Mouse (Mus musculus) forebrain, embryonic 10.5 days (tissue): ENCODE measurements around the gene Sgip1. TPM values are rescaled to one million over a fixed set of nuclear protein-coding genes. Genes with fewer than 3 reads are reported as not detected.

Source experiments
- DNase-seq: peaks from one replicate; pipeline ENCODE4 v3.0.0-alpha.2; 2017; ENCODE audit warnings: low spot score; ENCODE audit errors: extremely low spot score
- H3K27ac ChIP-seq: fragments of 300-500 bp; sonication (generic); 2 replicates; pipeline ENCODE4 v1.5.1; 2016; ENCODE audit warnings: mild to moderate bottlenecking
- H3K27me3 ChIP-seq: fragments of 300-500 bp; sonication (generic); 2 replicates; pipeline ENCODE4 v1.6.1; 2016; ENCODE audit warnings: mild to moderate bottlenecking; ENCODE audit not compliant: poor library complexity, severe bottlenecking
- H3K36me3 ChIP-seq: fragments of 300-500 bp; sonication (generic); replicated peaks from 2 replicates; pipeline ENCODE4 v1.6.1; 2016; ENCODE audit warnings: mild to moderate bottlenecking, moderate library complexity
- H3K4me1 ChIP-seq: fragments of 300-500 bp; sonication (generic); 2 replicates; pipeline ENCODE4 v1.6.1; 2016
- H3K4me3 ChIP-seq: fragments of 300-500 bp; sonication (generic); 2 replicates; pipeline ENCODE4 v1.5.1; 2016; ENCODE audit warnings: mild to moderate bottlenecking, moderate library complexity
- H3K9me3 ChIP-seq: fragments of 300-500 bp; sonication (generic); 2 replicates; pipeline ENCODE4 v1.6.1; 2016; ENCODE audit warnings: mild to moderate bottlenecking, moderate library complexity
- WGBS: fragments of 180-500 bp; shearing (Covaris S2); methylation state at CpG from one replicate; pipeline ENCODE4 v1.1.7; 2016; 5-methylcytosine and 5-hydroxymethylcytosine counted together
- polyA plus RNA-seq: library from polyadenylated mRNA; unstranded; fragments of >200 nt; fragmentation: Nextera tagmentation; extraction: Ambion mirVana; gene quantifications from 2 replicates; pipeline ENCODE4 v1.2.1, GENCODE M21; 2016

Sgip1 gene
- polyA plus RNA-seq, 1 experiment from 2014 or later, result 7.5 TPM

- Histone ChIP-seq H3K9me3 (no peaks in the 10 kb centered on the region), H3K4me1 (peaks cover 20% of the 10 kb centered on the region), H3K27me3 (peaks cover 14% of the 10 kb centered on the region; the same call in 1 of the 2 replicates), H3K27ac (peak overlapping the region; percentile 87), H3K4me3 (peak overlapping the region; percentile 75), H3K36me3 (no peaks in the 10 kb centered on the region)
- peak; percentile 53 for DNase-seq
- 1% methylated on average over 41 of the region's 41 CpGs for WGBS
Measured at GRCm38 (mm10) chr4:102759095-102759890, 18.2 kb downstream of the Sgip1 start.

DNA sequence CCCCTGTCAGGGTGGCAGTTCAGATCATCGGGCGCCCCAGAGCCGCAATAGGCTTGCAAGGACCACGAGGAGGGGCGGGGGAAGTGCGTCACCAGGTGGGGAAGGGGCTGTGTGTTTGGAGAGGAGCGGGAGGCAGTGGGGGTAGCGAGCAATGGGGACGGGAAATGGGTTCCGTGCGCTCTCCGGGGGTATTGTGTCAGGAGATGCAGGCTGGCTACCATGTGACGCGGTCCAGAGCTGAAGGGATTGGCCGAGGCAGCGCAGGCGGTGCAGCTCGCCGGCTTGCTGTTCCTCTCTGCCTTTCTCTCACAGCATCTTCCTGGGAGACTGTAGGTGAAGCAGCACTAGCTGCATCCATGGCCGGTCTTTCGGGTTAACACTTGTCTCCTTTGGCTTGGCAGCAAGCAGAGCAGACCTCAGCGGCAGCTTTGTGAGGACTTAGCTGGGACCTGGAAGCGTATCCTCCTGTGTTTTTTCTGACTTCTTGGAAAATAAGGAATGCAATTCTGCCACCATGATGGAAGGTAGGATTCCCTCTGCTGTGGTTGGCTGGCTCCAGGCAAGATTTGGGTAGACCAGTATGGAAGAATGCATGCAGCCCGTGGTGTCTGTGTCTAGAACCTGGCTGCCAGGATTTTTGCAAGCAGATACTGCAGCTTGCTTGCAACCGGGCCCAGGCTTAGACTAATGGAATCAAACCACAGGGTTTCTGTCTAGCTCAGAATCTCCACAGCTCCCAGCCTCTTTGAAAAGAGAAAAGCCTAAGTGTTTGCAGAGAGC, 19.1 kb downstream of the Sgip1 start:
- H3K27ac ChIP-seq, result peak overlapping the region; percentile 87
- DNase-seq, result peak; percentile 81
- peaks cover 14% of the 10 kb centered on the region; the same call in 1 of the 2 replicates for H3K27me3 ChIP-seq
- WGBS, result 1% methylated on average over 25 of the region's 25 CpGs
- no peaks in the 10 kb centered on the region for H3K36me3 ChIP-seq
- H3K9me3 ChIP-seq, result no peaks in the 10 kb centered on the region
- H3K4me1 ChIP-seq, result peaks cover 20% of the 10 kb centered on the region
- H3K4me3 ChIP-seq, result peak overlapping the region; percentile 75

DNA sequence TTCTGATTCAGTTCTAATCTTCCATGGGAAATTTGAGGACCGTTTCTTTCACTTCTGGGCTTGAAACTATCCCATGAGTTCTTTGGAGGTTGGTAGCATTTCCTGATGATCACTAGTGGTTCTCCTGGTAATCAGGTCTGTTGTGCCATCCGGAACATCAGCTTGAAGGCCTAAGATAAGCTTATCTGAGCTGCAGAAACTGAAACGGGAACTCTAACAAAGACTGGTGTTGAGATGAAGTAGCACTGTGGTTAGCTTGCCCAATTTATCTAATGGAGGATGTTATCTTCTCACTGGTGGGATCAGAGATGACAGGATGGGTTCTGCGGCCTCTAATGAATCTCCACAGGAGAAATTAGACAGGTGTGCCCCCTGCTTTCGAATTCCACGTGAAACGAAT, 21.0 kb downstream of the Sgip1 start:
- H3K27ac ChIP-seq, result no peak overlapping the region
- H3K9me3 ChIP-seq, result no peaks in the 10 kb centered on the region
- H3K4me1 ChIP-seq, result peaks cover 20% of the 10 kb centered on the region
- WGBS, result 84% methylated on average over 7 of the region's 7 CpGs
- no peaks in the 10 kb centered on the region for H3K36me3 ChIP-seq
- peaks cover 14% of the 10 kb centered on the region; the same call in 1 of the 2 replicates for H3K27me3 ChIP-seq
- H3K4me3 ChIP-seq, result no peak overlapping the region
- DNase-seq, result no peak

- WGBS, result 94% methylated on average over 1 of the region's 1 CpGs
- DNase-seq, result no peak
- H3K9me3 ChIP-seq, result no peaks in the 10 kb centered on the region
Measured at GRCm38 (mm10) chr4:102769070-102769469, 28.0 kb downstream of the Sgip1 start.

DNA sequence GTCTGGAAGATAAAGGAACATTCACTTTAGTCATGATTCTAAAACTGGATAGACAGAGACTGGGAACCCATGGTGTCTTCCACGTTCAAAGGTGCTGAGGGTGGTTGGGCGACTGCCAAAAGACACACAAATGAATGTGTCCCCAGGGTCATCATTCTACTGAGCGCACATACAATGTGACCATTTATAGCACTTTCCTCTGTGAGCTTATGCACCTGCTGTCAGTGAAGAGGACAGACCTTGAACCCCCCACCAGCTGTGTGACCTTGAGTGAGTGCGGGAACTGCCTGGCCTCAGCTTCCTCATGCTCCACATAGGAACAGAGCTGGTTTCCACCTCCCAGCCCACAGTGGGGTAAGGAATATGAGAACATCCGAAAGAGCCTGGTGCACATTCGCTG, 28.8 kb downstream of the Sgip1 start:
- no peaks in the 10 kb centered on the region for H3K27me3 ChIP-seq
- no peak overlapping the region for H3K4me3 ChIP-seq
- peaks cover 6% of the 10 kb centered on the region; the same call in 1 of the 2 replicates for H3K4me1 ChIP-seq
- WGBS, result 90% methylated on average over 6 of the region's 6 CpGs
- no peaks in the 10 kb centered on the region for H3K36me3 ChIP-seq
- DNase-seq, result no peak
- H3K9me3 ChIP-seq, result no peaks in the 10 kb centered on the region
- no peak overlapping the region for H3K27ac ChIP-seq

More at GRCm38 (mm10) chr4:102769070-102769469, 28.0 kb downstream of the Sgip1 start:
- Histone ChIP-seq H3K4me1 (0 out of 2 replicates have a peak, but pooled peaks cover 4% of the 10 kb centered on the region), H3K36me3 (no peaks in the 10 kb centered on the region), H3K4me3 (no peak overlapping the region), H3K27me3 (no peaks in the 10 kb centered on the region), H3K27ac (no peak overlapping the region)

DNA sequence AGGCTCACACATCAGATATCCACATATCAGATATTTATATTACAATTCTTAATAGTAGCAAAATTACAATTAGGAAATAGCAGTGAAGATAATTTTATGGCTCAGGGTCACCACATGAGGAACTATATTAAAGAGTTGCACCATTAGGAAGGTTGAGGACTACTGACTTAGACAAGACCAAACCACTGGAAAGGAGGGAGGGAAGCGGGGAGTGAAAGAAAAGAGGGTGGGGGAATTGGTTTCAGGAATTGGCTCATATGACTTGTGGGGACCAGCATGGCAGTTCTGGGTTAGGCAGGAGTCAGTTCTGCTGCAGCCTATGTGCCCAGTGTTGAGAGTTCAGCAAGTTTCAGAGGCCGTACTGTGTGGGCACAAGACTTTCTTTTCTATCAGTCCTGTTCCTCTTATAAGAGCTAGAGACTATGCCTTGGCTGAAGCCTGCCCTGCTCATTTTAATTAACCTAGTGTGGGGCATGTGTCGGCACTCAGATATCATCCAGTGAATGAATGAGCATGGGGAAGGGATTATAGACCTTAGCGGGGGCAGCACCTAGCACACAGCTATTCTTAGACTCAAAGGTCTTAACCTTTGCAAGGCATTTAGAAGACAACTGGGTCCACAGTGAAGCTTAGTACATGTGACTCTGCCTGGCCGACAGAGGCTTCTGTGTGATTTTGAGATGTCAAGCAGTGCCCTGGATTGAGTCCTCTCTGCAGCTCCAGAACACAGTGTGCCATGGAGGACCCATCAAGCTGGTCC, 30.7 kb downstream of the Sgip1 start:
- DNase-seq, result no peak
- H3K27me3 ChIP-seq, result no peaks in the 10 kb centered on the region
- 75% methylated on average over 5 of the region's 5 CpGs for WGBS
- H3K9me3 ChIP-seq, result no peaks in the 10 kb centered on the region
- H3K4me1 ChIP-seq, result peaks cover 22% of the 10 kb centered on the region
- no peak overlapping the region for H3K27ac ChIP-seq
- no peaks in the 10 kb centered on the region for H3K36me3 ChIP-seq
- no peak overlapping the region for H3K4me3 ChIP-seq

GRCm38 (mm10) chr4:102773225-102773624, 32.1 kb downstream of the Sgip1 start:
- no peak for DNase-seq
- H3K27me3 ChIP-seq, result no peaks in the 10 kb centered on the region
- no peaks in the 10 kb centered on the region for H3K36me3 ChIP-seq
- H3K4me1 ChIP-seq, result peaks cover 28% of the 10 kb centered on the region
- H3K4me3 ChIP-seq, result no peak overlapping the region
- 91% methylated on average over 3 of the region's 3 CpGs for whole genome bisulfite sequencing
- H3K9me3 ChIP-seq, result no peaks in the 10 kb centered on the region
- H3K27ac ChIP-seq, result no peak overlapping the region

DNA sequence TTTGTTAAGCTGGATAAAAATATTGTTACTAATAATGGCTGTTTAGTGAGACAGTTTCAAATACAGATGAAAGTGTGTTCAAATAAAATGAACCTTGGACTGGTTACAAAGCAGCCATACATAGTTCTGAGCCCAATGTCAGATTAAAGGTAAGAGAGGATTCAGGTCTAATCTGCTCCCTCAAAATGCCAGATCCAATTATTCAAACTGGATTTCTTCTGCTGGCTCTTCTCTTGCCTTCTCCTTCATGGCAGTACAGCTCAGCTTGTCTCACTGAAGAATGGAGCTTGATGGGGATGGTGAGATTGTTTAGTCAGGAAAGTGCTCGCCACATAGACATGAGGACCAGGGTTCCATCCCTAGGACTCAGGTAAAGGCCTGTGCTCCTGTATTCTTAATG, 32.7 kb downstream of the Sgip1 start:
- Histone ChIP-seq H3K36me3 (no peaks in the 10 kb centered on the region), H3K27ac (no peak overlapping the region), H3K9me3 (no peaks in the 10 kb centered on the region), H3K4me1 (peaks cover 28% of the 10 kb centered on the region), H3K27me3 (no peaks in the 10 kb centered on the region), H3K4me3 (no peak overlapping the region)
- no peak for DNase-seq
- 100% methylated on average over 1 of the region's 1 CpGs for WGBS

DNA sequence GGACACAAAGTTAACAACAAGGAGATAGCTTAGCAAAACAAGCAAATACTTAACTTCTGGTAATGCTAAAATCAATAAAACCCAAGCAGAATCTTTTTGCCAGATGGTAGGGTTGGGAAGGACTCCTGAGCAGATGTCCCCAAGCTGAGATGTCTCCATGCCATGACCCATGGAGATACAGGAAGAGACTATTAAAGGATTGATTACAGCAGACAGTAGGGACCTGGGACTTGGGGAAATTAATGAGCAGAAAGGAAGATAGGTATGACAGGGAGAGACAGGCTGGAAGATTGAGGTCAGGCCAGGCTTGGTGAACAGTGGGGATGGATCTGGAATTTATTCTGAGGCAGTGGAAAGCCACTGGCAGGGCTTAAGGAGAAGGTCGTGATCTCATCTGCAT, 33.5 kb downstream of the Sgip1 start:
- Histone ChIP-seq H3K9me3 (no peaks in the 10 kb centered on the region), H3K36me3 (no peaks in the 10 kb centered on the region), H3K27ac (no peak overlapping the region), H3K4me3 (no peak overlapping the region), H3K4me1 (peaks cover 28% of the 10 kb centered on the region), H3K27me3 (no peaks in the 10 kb centered on the region)
- 63% methylated on average over 1 of the region's 1 CpGs for WGBS
- no peak for DNase-seq

GRCm38 (mm10) chr4:102775596-102776270, 34.6 kb downstream of the Sgip1 start:
- H3K4me3 ChIP-seq, result no peak overlapping the region
- H3K36me3 ChIP-seq, result no peaks in the 10 kb centered on the region
- H3K9me3 ChIP-seq, result no peaks in the 10 kb centered on the region
- peaks cover 32% of the 10 kb centered on the region for H3K4me1 ChIP-seq
- no peaks in the 10 kb centered on the region for H3K27me3 ChIP-seq
- 0 out of 2 replicates have a peak overlapping the region, but pooled peaks have one; percentile 53 for H3K27ac ChIP-seq
- no peak for DNase-seq
- WGBS, result 53% methylated on average over 2 of the region's 2 CpGs

GRCm38 (mm10) chr4:102779902-102780301, 38.8 kb downstream of the Sgip1 start:
- DNase-seq, result no peak
- Histone ChIP-seq H3K27ac (no peak overlapping the region), H3K9me3 (no peaks in the 10 kb centered on the region), H3K36me3 (no peaks in the 10 kb centered on the region), H3K4me3 (no peak overlapping the region), H3K4me1 (peaks cover 26% of the 10 kb centered on the region), H3K27me3 (no peaks in the 10 kb centered on the region)
- 93% methylated on average over 6 of the region's 6 CpGs for WGBS
